Mouse (Mus musculus) kidney, postnatal 14 days (tissue): Measurements from ENCODE around the gene Zfp335.
"Not testable (repeated sequence)": the region's sequence is repeated elsewhere in the genome, so short reads cannot be mapped to it uniquely, and the experiment has no call there.

Experiments
- DNase-seq: peaks from one replicate; pipeline ENCODE4 v3.0.0; 2022; ENCODE audit warnings: mixed read lengths

The Zfp335 gene

GRCm38 (mm10) chr2:164892696-164893216 lies 18.8 kb downstream of the Zfp335 start:
- no peak for DNase-seq

GRCm38 (mm10) chr2:164891908-164892695 lies 19.5 kb downstream of the Zfp335 start:
- no peak for DNase-seq

GRCm38 (mm10) chr2:164891056-164891834 lies 20.3 kb downstream of the Zfp335 start:
- no peak for DNase-seq

- DNase-seq = no peak
Observed at GRCm38 (mm10) chr2:164890411-164891049, 21.0 kb downstream of the Zfp335 start.

- DNase-seq = no peak
Observed at GRCm38 (mm10) chr2:164889960-164890359, 21.6 kb downstream of the Zfp335 start.

- no peak for DNase-seq
Observed at GRCm38 (mm10) chr2:164888996-164889395, 22.6 kb downstream of the Zfp335 start.

GRCm38 (mm10) chr2:164886617-164887016 lies 24.9 kb downstream of the Zfp335 start:
- DNase-seq = no peak

- peak; percentile 66 for DNase-seq
Observed at GRCm38 (mm10) chr2:164885788-164886187, 25.8 kb downstream of the Zfp335 start.

- DNase-seq = no peak
Observed at GRCm38 (mm10) chr2:164882619-164883018, 28.9 kb downstream of the Zfp335 start.

- DNase-seq = peak; percentile 97
Observed at GRCm38 (mm10) chr2:164879568-164880277, 31.8 kb downstream of the Zfp335 start.

GRCm38 (mm10) chr2:164879228-164879567 lies 32.4 kb downstream of the Zfp335 start, which contains the start of gene Pcif1:
Gene Pcif1, plus strand, starts transcription at chr2:164879304.
- peak; percentile 95 for DNase-seq

- DNase-seq = peak; percentile 84
Observed at GRCm38 (mm10) chr2:164878509-164879227, 32.9 kb downstream of the Zfp335 start.

GRCm38 (mm10) chr2:164877376-164878215 lies 34.0 kb downstream of the Zfp335 start:
- DNase-seq = not testable (repeated sequence)

GRCm38 (mm10) chr2:164875648-164876047 lies 35.9 kb downstream of the Zfp335 start:
- not testable (repeated sequence) for DNase-seq

- peak; percentile 63 for DNase-seq
Observed at GRCm38 (mm10) chr2:164874239-164874769, 37.3 kb downstream of the Zfp335 start.

GRCm38 (mm10) chr2:164873621-164874020 lies 37.9 kb downstream of the Zfp335 start:
- no peak for DNase-seq

- no peak for DNase-seq
Observed at GRCm38 (mm10) chr2:164871602-164872303, 39.8 kb downstream of the Zfp335 start.

- DNase-seq = no peak
Observed at GRCm38 (mm10) chr2:164868491-164868890, 43.1 kb downstream of the Zfp335 start.

GRCm38 (mm10) chr2:164867566-164867965 lies 44.0 kb downstream of the Zfp335 start:
- DNase-seq = no peak
